Mouse (Mus musculus) small intestine, adult 2 months (tissue): ENCODE results near the gene Gtpbp3. TPM values are rescaled to one million over a fixed set of nuclear protein-coding genes. Genes with fewer than 3 reads are reported as not detected.

Experiments used
- H3K27ac ChIP-seq: fragments of 200-500 bp; 2 replicates; pipeline ENCODE4 v1.5.1; 2012; ENCODE audit warnings: low read depth, low read length, control low read depth, inconsistent platforms; ENCODE audit not compliant: insufficient read depth
- H3K27me3 ChIP-seq: fragments of 200-500 bp; 2 replicates; pipeline ENCODE4 v1.6.1; 2012; ENCODE audit warnings: mild to moderate bottlenecking, moderate library complexity, low read length, inconsistent platforms; ENCODE audit not compliant: control insufficient read depth, insufficient read depth
- H3K36me3 ChIP-seq: fragments of 200-500 bp; 2 replicates; pipeline ENCODE4 v1.6.1; 2012; ENCODE audit warnings: mild to moderate bottlenecking, low read length, control low read depth, inconsistent platforms; ENCODE audit not compliant: control insufficient read depth, insufficient read depth
- H3K4me1 ChIP-seq: fragments of 200-500 bp; 2 replicates; pipeline ENCODE4 v1.6.1; 2012; ENCODE audit warnings: low read length, inconsistent platforms, mixed read lengths; ENCODE audit not compliant: control insufficient read depth, insufficient read depth, insufficient read length
- H3K4me3 ChIP-seq: fragments of 200-500 bp; 2 replicates; pipeline ENCODE4 v1.5.1; 2012; ENCODE audit warnings: low read depth, mild to moderate bottlenecking, control low read depth, inconsistent platforms, low read length, moderate library complexity
- CTCF ChIP-seq: fragments of 200-500 bp; IDR thresholded peaks from 2 replicates; pipeline ENCODE4 v1.5.1; 2012; ENCODE audit warnings: low read depth, mild to moderate bottlenecking, control low read depth, inconsistent platforms, low read length, moderate library complexity, mixed read lengths; ENCODE audit not compliant: insufficient replicate concordance, insufficient read length; ENCODE audit errors: extremely low read depth
- POLR2A ChIP-seq: fragments of 200-500 bp; IDR thresholded peaks from 2 replicates; pipeline ENCODE4 v1.6.1; 2012; ENCODE audit warnings: low read depth, mild to moderate bottlenecking, control low read depth, inconsistent platforms, low read length, moderate library complexity
- WGBS: fragments of 180-500 bp; shearing (Covaris S2); methylation state at CpG from one replicate; pipeline ENCODE4 v1.1.7; 2018; 5-methylcytosine and 5-hydroxymethylcytosine counted together
- polyA plus RNA-seq: library from polyadenylated mRNA; depleted of rRNA; stranded (reverse); fragments of >200 nt; gene quantifications from 2 replicates; pipeline ENCODE4 v1.2.3, GENCODE M21; 2012

Gene Gtpbp3
- polyA plus RNA-seq, 1 experiment: 25.8 TPM

- Histone ChIP-seq H3K27me3 (no peaks in the 10 kb centered on the region), H3K4me1 (peaks cover 9% of the 10 kb centered on the region), H3K27ac (no peak within 1 kb of the TSS), H3K36me3 (no peaks in the 10 kb centered on the region), H3K4me3 (peak within 1 kb of the TSS; percentile 67)
- WGBS: 5% methylated on average over 57 of the region's 58 CpGs
- TF ChIP-seq CTCF (no peak), POLR2A (no peak; the same call in 1 of the 2 replicates)
Observed at GRCm38 (mm10) chr8:71485142-71486135, 2.5 kb upstream of the Gtpbp3 start, which contains the start of gene Ano8. TSS of gene Ano8 (minus strand) at chr8:71485963.

GRCm38 (mm10) chr8:71486136-71486529 is 1.8 kb upstream of the Gtpbp3 start:
- 5% methylated on average over 7 of the region's 7 CpGs for WGBS
- H3K27ac ChIP-seq: no peak overlapping the region

GRCm38 (mm10) chr8:71488454-71488853 is 551 bp downstream of the Gtpbp3 start:
- H3K36me3 ChIP-seq: peaks cover 9% of the 10 kb centered on the region; the same call in 1 of the 2 replicates
- H3K27ac ChIP-seq: peak overlapping the region; percentile 79
- no peaks in the 10 kb centered on the region for H3K27me3 ChIP-seq
- peak overlapping the region; percentile 88 for H3K4me3 ChIP-seq
- TF ChIP-seq POLR2A: peak; percentile 38; the same call in 1 of the 2 replicates
- no peak for TF ChIP-seq CTCF
- 0% methylated on average over 22 of the region's 22 CpGs for WGBS
- H3K4me1 ChIP-seq: peaks cover 15% of the 10 kb centered on the region

More at GRCm38 (mm10) chr8:71486136-71486529, 1.8 kb upstream of the Gtpbp3 start:
- H3K4me1 ChIP-seq: peaks cover 10% of the 10 kb centered on the region
- no peak overlapping the region for H3K4me3 ChIP-seq
- no peaks in the 10 kb centered on the region for H3K27me3 ChIP-seq
- peaks cover 4% of the 10 kb centered on the region; the same call in 1 of the 2 replicates for H3K36me3 ChIP-seq
- TF ChIP-seq CTCF: no peak
- no peak for TF ChIP-seq POLR2A

GRCm38 (mm10) chr8:71495039-71495438 is 7.1 kb downstream of the Gtpbp3 start:
- WGBS: 26% methylated on average over 16 of the region's 16 CpGs
- Histone ChIP-seq H3K27ac (0 out of 2 replicates have a peak overlapping the region, but pooled peaks have one; percentile 50), H3K36me3 (peaks cover 16% of the 10 kb centered on the region; the same call in 1 of the 2 replicates), H3K4me3 (no peak overlapping the region), H3K27me3 (no peaks in the 10 kb centered on the region), H3K4me1 (peaks cover 7% of the 10 kb centered on the region)
- TF ChIP-seq CTCF (peak; percentile 73), POLR2A (no peak)

- H3K27ac ChIP-seq: peak overlapping the region; percentile 25; the same call in 1 of the 2 replicates
- no peaks in the 10 kb centered on the region for H3K27me3 ChIP-seq
- WGBS: 79% methylated on average over 5 of the region's 5 CpGs
- H3K4me3 ChIP-seq: no peak overlapping the region
- TF ChIP-seq POLR2A (no peak), CTCF (no peak)
- H3K4me1 ChIP-seq: peaks cover 7% of the 10 kb centered on the region
- H3K36me3 ChIP-seq: peaks cover 15% of the 10 kb centered on the region; the same call in 1 of the 2 replicates
Observed at GRCm38 (mm10) chr8:71495811-71496210, 7.9 kb downstream of the Gtpbp3 start.

- Histone ChIP-seq H3K4me1 (peaks cover 2% of the 10 kb centered on the region), H3K27me3 (no peaks in the 10 kb centered on the region), H3K4me3 (no peak overlapping the region), H3K36me3 (peaks cover 12% of the 10 kb centered on the region; the same call in 1 of the 2 replicates), H3K27ac (peak overlapping the region; percentile 33; the same call in 1 of the 2 replicates)
- 58% methylated on average over 11 of the region's 11 CpGs for WGBS
- TF ChIP-seq CTCF (no peak), POLR2A (no peak)
Observed at GRCm38 (mm10) chr8:71496481-71496880, 8.6 kb downstream of the Gtpbp3 start.

GRCm38 (mm10) chr8:71497077-71497645 is 9.3 kb downstream of the Gtpbp3 start:
- Histone ChIP-seq H3K36me3 (peaks cover 12% of the 10 kb centered on the region; the same call in 1 of the 2 replicates), H3K4me3 (no peak overlapping the region), H3K4me1 (no peaks in the 10 kb centered on the region; the same call in 1 of the 2 replicates), H3K27me3 (no peaks in the 10 kb centered on the region), H3K27ac (no peak overlapping the region)
- WGBS: 84% methylated on average over 1 of the region's 1 CpGs
- TF ChIP-seq CTCF (no peak), POLR2A (no peak)
